Mouse (Mus musculus) forebrain, embryonic 14.5 days (tissue): ENCODE measurements around the gene Spata2l. TPM values are rescaled to one million over a fixed set of nuclear protein-coding genes. Genes with fewer than 3 reads are reported as not detected.
"Not testable (repeated sequence)": the region's sequence is repeated elsewhere in the genome, so short reads cannot be mapped to it uniquely, and the experiment has no call there.

ENCODE experiments used
- ATAC-seq: fragments of 200-750 bp; cut with Nextera tagmentation; 2 replicates; pipeline ENCODE4 v1.8.0; 2017; ENCODE audit warnings: mild to moderate bottlenecking, moderate library complexity
- DNase-seq: peaks from one replicate; pipeline ENCODE4 v3.0.0-alpha.2; 2015; ENCODE audit warnings: low spot score
- H3K27ac ChIP-seq: fragments of 300-500 bp; sonication (generic); 2 replicates; pipeline ENCODE4 v1.5.1; 2014; ENCODE audit warnings: low read depth, mild to moderate bottlenecking, control low read depth, low read length, moderate library complexity
- H3K27me3 ChIP-seq: fragments of 300-500 bp; sonication (generic); replicated peaks from 2 replicates; pipeline ENCODE4 v1.6.1; 2014; ENCODE audit warnings: low read length, control low read depth, mixed read lengths; ENCODE audit not compliant: control insufficient read depth, insufficient read depth
- H3K36me3 ChIP-seq: fragments of 300-500 bp; sonication (generic); 2 replicates; pipeline ENCODE4 v1.6.1; 2014; ENCODE audit warnings: low read length, control low read depth; ENCODE audit not compliant: control insufficient read depth, insufficient read depth
- H3K4me1 ChIP-seq: fragments of 300-500 bp; sonication (generic); 2 replicates; pipeline ENCODE4 v1.6.1; 2014; ENCODE audit warnings: antibody characterized with exemption, low read length, control low read depth; ENCODE audit not compliant: control insufficient read depth, insufficient read depth
- H3K4me2 ChIP-seq: fragments of 300-500 bp; sonication (generic); 2 replicates; pipeline ENCODE4 v1.6.1; 2014; ENCODE audit warnings: mild to moderate bottlenecking, control low read depth, low read length
- H3K4me3 ChIP-seq: fragments of 300-500 bp; sonication (generic); 2 replicates; pipeline ENCODE4 v1.5.1; 2014; ENCODE audit warnings: low read depth, low read length, control low read depth
- H3K9ac ChIP-seq: fragments of 300-500 bp; sonication (generic); 2 replicates; pipeline ENCODE4 v1.6.1; 2014; ENCODE audit warnings: mild to moderate bottlenecking, low read length, control low read depth, moderate library complexity
- H3K9me3 ChIP-seq: fragments of 300-500 bp; sonication (generic); replicated peaks from 2 replicates; pipeline ENCODE4 v1.6.1; 2016; ENCODE audit warnings: low read length, control low read depth, mixed read lengths; ENCODE audit not compliant: control insufficient read depth
- WGBS: fragments of 180-500 bp; shearing (Covaris S2); extraction: QIAGEN DNeasy Blood & Tissue Kit; methylation state at CpG from one replicate; pipeline ENCODE4 v1.1.7; 2014; 5-methylcytosine and 5-hydroxymethylcytosine counted together
- polyA plus RNA-seq: library from polyadenylated mRNA; unstranded; fragments of >200 nt; fragmentation: Nextera tagmentation; extraction: Ambion mirVana; gene quantifications from 2 replicates; pipeline ENCODE4 v1.2.1, GENCODE M21; 2014

Spata2l gene
- polyA plus RNA-seq, 1 experiment from 2014 or later, result 2.4 TPM

DNA sequence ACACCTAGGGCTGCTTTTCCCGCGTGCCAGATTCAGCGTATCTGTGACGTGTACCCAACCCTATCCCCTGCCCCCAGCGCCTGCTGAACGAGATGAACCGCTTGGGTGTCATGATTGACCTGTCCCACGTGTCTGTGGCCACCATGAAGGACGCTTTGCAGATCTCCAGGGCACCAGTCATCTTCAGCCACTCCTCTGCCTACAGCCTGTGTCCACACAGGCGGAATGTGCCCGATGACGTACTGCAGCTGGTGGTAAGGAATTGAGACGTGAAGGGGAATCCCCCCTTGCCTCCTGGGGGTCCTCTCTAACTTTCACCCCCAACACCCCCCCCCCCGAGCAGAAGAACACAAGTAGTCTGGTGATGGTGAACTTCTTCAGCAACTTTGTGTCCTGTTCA lies 36.2 kb downstream of the Spata2l start:
- no peak overlapping the region for H3K4me2 ChIP-seq
- H3K4me1 ChIP-seq, result no peaks in the 10 kb centered on the region
- no peaks in the 10 kb centered on the region for H3K27me3 ChIP-seq
- 77% methylated on average over 14 of the region's 14 CpGs for WGBS
- H3K36me3 ChIP-seq, result 0 out of 2 replicates have a peak, but pooled peaks cover 5% of the 10 kb centered on the region
- H3K4me3 ChIP-seq, result no peak overlapping the region
- DNase-seq, result no peak
- H3K27ac ChIP-seq, result no peak overlapping the region
- ATAC-seq, result no peak
- H3K9ac ChIP-seq, result no peak overlapping the region
- no peaks in the 10 kb centered on the region for H3K9me3 ChIP-seq

DNA sequence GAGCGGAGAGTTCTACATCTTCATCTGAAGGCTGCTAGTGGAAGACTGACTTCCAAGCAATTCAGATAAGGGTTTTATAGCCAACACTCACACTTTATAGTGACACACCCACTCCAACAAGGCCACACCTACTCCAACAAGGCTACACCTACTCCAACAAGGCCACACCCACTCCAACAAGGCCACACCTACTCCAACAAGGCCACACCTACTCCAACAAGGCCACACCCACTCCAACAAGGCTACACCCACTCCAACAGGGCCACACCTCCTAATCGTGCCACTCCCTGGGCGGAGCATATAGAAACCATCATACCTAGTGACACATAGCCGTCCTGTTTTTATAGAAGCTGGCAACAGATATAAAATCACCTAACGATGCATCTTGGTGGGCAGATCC lies 39.0 kb downstream of the Spata2l start:
- not testable (repeated sequence) for H3K4me2 ChIP-seq, H3K9ac ChIP-seq, ATAC-seq, H3K36me3 ChIP-seq, H3K27ac ChIP-seq, H3K9me3 ChIP-seq, H3K4me3 ChIP-seq, H3K27me3 ChIP-seq, DNase-seq, H3K4me1 ChIP-seq
- WGBS, result 81% methylated on average over 5 of the region's 5 CpGs

DNA sequence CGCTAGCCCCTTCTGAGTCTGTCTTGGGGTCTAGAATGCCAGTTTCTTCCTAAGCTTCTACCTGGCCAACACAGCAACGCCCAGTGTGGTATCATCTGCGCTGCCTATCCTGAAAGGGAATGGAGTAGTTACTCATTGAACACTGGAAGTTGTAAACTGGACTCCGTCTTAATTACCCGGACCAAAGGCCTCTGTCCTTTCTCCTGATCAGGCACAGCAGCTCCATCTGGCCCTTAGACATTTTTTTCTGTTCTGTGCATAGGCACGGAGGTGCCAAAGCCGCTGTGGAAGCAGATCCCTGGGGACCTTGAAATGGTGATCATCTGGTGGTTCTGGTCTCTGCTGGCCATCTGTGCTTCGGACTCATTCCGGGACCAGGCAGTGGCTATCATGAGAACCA lies 42.3 kb downstream of the Spata2l start:
- Histone ChIP-seq H3K36me3 (no peaks in the 10 kb centered on the region), H3K4me2 (no peak overlapping the region), H3K27me3 (no peaks in the 10 kb centered on the region), H3K27ac (no peak overlapping the region), H3K4me3 (no peak overlapping the region), H3K9me3 (no peaks in the 10 kb centered on the region), H3K9ac (no peak overlapping the region), H3K4me1 (no peaks in the 10 kb centered on the region)
- DNase-seq (no peak), ATAC-seq (no peak)
- WGBS, result 88% methylated on average over 9 of the region's 9 CpGs

DNA sequence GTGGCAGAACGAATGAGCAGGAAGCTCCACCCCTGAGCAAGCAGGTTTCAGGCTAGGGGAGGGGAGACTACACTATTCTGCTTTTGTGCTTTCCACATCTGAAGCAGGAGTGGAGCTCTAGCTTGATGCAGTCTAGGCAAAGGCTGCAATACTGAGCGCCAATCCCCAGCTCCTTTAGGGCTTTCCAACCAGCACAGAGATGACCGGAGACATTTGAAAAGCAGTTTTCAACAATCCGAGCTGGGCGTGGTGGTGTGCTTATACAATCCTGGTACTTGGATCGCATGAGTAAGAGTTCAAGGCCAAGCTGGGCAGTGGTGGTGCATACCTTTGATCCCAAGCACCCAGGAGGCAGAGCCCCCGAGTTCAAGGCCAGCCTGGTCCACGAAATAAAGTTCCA lies 44.1 kb downstream of the Spata2l start:
- Histone ChIP-seq H3K9me3 (no peaks in the 10 kb centered on the region), H3K36me3 (no peaks in the 10 kb centered on the region), H3K4me1 (no peaks in the 10 kb centered on the region), H3K9ac (no peak overlapping the region), H3K4me3 (no peak overlapping the region), H3K4me2 (no peak overlapping the region), H3K27me3 (no peaks in the 10 kb centered on the region), H3K27ac (no peak overlapping the region)
- 69% methylated on average over 7 of the region's 8 CpGs for WGBS
- no peak for ATAC-seq
- no peak for DNase-seq

DNA sequence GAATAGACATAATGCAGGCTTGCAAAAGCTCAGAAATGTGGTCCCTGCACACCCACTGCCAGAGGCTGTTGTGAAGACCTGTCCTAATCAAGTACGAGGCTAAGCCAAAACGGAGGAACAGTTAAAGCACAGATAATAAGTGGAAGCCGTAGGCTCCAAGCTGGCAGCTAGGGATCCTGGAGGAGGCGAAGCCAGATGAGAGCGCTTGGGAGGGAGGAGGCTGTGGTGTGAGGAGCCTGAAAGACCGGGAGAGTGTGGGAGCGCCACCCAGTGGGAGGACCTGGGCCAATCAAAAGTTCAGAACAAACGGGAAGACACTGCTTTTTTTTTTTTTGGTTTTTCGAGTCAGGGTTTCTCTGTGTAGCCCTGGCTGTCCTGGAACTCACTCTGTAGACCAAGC lies 45.4 kb downstream of the Spata2l start:
- no peak overlapping the region for H3K4me3 ChIP-seq
- no peak overlapping the region for H3K4me2 ChIP-seq
- H3K27ac ChIP-seq, result no peak overlapping the region
- H3K4me1 ChIP-seq, result no peaks in the 10 kb centered on the region
- no peak for ATAC-seq
- under 1% methylated on average over 9 of the region's 9 CpGs for WGBS
- no peaks in the 10 kb centered on the region for H3K9me3 ChIP-seq
- DNase-seq, result peak; percentile 83
- no peak overlapping the region for H3K9ac ChIP-seq
- H3K36me3 ChIP-seq, result no peaks in the 10 kb centered on the region
- H3K27me3 ChIP-seq, result no peaks in the 10 kb centered on the region

DNA sequence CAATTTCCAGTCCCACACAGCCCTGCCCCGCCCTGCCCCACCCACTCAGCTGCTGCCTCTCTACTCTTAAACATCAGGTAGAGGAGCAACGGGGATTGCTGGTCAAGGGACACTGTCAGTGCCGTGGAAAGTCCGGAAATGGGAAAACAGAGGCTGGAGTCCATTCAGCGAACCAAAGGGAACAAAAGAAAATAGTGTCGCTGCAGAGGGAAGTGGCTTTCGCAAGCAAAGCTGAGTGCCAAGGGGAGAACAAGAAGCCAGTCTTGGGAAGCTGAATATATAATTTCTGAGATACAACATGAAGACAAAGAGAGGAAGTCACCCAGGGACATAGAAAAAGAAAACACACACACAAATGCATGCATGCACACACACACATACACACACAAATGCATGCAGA lies 47.2 kb downstream of the Spata2l start:
- ATAC-seq, result no peak
- no peaks in the 10 kb centered on the region for H3K27me3 ChIP-seq
- no peak overlapping the region for H3K27ac ChIP-seq
- no peak overlapping the region for H3K4me2 ChIP-seq
- 83% methylated on average over 7 of the region's 7 CpGs for WGBS
- DNase-seq, result no peak
- no peaks in the 10 kb centered on the region for H3K4me1 ChIP-seq
- no peaks in the 10 kb centered on the region for H3K36me3 ChIP-seq
- H3K9ac ChIP-seq, result no peak overlapping the region
- no peak overlapping the region for H3K4me3 ChIP-seq
- H3K9me3 ChIP-seq, result no peaks in the 10 kb centered on the region

DNA sequence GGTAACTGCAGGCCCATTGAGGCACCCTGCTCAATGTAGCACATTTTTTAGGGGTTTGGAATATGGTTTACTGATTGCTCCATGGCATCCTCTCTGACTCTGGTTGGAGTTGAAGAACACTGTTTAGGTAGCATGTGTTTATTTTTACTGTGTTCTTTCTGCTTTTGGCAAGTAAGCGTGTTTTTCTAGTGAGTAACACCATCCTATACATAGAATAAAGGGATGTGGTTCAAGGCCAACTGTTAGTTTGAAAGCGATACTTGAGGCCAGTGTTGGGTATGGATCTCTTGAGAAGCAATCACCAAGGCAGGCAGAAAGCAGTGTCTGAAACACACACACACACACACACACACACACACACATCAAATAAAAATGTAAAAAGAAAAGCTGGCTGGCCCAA lies 48.0 kb downstream of the Spata2l start:
- 86% methylated on average over 2 of the region's 2 CpGs for WGBS
- no peak overlapping the region for H3K4me2 ChIP-seq
- ATAC-seq, result no peak

DNA sequence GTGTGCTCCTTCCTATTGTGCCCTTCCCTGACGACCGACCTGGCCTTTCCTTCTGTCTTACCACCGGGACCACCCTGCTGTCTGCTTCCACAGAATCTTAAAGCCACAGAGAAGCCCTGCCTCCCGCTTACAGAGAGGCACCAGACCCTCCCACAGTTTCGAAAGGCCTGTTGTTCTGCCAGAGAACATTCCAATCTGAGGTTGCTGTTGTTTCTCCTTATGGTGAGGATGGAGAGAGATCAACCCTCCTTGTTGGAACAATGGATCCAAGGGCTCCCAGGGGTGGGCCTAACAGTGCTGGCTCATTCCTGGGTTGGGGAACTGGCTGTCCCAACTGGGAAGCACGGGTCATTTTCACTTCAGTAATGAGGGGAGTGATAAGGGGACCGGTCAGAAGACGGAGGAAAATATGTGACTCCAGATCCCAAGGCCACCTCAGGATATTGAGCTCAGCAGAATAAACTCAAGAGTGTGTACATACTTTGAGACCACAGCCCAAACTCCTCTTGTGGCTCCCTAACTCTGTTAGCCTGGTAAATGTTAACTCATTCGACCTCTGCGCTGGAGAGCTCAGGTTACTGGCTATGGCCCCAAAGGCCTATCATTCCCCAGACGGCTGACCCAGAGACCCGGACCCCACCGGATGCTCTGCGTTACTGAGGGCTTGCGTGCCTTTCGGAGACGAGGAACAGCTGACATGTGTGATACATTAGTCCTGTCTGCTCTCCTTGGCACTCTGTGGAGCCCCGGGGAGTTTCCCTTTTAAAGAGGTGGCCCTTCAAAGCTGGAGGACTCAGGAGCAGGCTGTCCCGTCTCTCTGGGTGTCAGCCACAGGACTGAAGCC lies 50.2 kb downstream of the Spata2l start, which contains the start of gene Dpep1:
Gene Dpep1 (plus strand): TSS at position 677 of the 844 bp plus-strand sequence.
- no peaks in the 10 kb centered on the region for H3K4me1 ChIP-seq
- H3K27ac ChIP-seq, result no peak within 1 kb of the TSS
- H3K27me3 ChIP-seq, result no peaks in the 10 kb centered on the region
- 58% methylated on average over 19 of the region's 19 CpGs for WGBS
- ATAC-seq (no peak), DNase-seq (no peak)
- no peak within 1 kb of the TSS for H3K4me2 ChIP-seq
- no peak within 1 kb of the TSS for H3K4me3 ChIP-seq
- H3K9me3 ChIP-seq, result no peaks in the 10 kb centered on the region
- H3K36me3 ChIP-seq, result no peaks in the 10 kb centered on the region
- no peak within 1 kb of the TSS for H3K9ac ChIP-seq

More for the DNA sequence above, 48.0 kb downstream of the Spata2l start:
- no peaks in the 10 kb centered on the region for H3K4me1 ChIP-seq
- DNase-seq, result no peak
- H3K27me3 ChIP-seq, result no peaks in the 10 kb centered on the region
- no peak overlapping the region for H3K4me3 ChIP-seq
- no peak overlapping the region for H3K27ac ChIP-seq
- H3K36me3 ChIP-seq, result no peaks in the 10 kb centered on the region
- H3K9ac ChIP-seq, result no peak overlapping the region
- no peaks in the 10 kb centered on the region for H3K9me3 ChIP-seq

DNA sequence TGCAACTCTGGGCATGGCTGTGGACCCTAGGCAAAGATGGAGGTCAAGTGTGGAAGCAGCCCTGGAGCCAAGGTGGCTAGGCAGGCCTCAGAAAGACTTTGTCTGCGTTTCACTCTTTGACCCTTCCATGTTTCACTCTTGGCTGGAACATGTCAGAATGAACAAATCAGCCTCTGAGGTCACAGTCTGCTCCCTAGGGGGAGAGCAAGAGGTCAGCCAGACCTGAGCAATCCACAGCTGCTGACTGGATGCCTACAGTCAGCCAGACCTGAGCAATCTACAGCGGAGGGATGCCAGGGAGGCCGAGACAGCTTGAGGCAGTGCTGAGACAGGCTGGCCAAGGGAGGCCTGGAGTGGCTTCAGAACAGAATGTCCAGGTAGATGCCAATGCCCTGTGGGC lies 54.6 kb downstream of the Spata2l start:
- no peaks in the 10 kb centered on the region for H3K36me3 ChIP-seq
- H3K4me3 ChIP-seq, result no peak overlapping the region
- H3K4me2 ChIP-seq, result no peak overlapping the region
- H3K4me1 ChIP-seq, result no peaks in the 10 kb centered on the region
- no peak overlapping the region for H3K27ac ChIP-seq
- no peak overlapping the region for H3K9ac ChIP-seq
- H3K27me3 ChIP-seq, result no peaks in the 10 kb centered on the region
- WGBS, result 82% methylated on average over 3 of the region's 3 CpGs
- H3K9me3 ChIP-seq, result 0 out of 2 replicates have a peak, but pooled peaks cover 3% of the 10 kb centered on the region
- DNase-seq, result no peak
- ATAC-seq, result no peak
